Mouse (Mus musculus) hindlimb bud, embryonic 11.5 days (tissue): ENCODE measurements around the gene Rec8.

Experiments
- DNase-seq: peaks from one replicate; pipeline ENCODE4 v3.0.0-alpha.2; 2012; ENCODE audit warnings: low read depth, low spot score; ENCODE audit errors: extremely low spot score

The Rec8 gene

DNA sequence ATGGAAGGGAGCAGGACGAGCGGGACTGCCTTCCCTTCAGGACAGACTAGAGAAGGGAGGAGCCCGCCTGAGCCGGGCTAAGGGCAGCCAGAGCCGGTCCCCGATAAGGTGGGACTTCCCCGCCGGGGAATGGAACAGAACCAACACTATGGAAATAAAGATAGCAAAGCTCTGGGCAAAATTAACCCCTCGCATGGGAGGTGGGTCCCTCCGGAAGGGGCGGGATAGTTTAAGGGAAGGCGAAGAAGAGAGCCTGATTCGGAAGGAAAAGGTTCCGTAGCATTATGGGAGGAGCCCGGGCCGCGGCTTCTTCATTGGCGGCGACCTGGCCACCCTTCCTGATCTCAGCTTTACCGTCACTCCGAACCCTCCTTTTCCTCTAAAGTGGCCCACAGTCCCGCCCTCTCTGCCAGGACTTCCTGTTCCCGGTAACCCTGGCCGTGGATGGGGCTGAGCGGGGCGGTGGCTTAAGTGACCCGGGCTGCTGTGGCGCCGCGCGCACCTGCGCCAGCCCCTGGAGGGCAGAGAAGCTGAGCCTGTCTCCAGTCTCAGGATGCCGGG lies 26.4 kb upstream of the Rec8 start, which contains the start of gene Rnf31:
Gene Rnf31, plus strand, starts transcription at position 378 of the 561 bp plus-strand sequence.
- peak; percentile 77 for DNase-seq

DNA sequence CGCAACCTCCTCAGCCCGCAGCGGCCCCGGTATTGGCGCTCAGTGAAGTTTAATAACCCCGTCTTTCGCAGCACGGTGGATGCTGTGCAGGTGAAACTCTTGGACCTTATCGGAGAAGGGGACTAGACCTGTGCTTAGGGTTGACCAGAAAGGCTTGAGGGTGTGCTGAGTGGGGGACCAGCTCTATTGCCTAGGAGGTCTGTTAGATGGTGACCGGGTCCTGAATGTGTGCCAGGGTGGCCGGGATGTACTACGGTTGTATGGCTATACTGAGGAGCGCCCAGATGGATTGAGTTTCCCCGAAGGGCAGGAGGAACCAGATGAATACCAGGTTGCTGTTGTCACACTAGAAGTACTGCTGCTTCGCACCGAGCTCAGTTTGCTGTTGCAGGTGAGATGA lies 25.6 kb upstream of the Rec8 start:
- DNase-seq, result no peak

DNA sequence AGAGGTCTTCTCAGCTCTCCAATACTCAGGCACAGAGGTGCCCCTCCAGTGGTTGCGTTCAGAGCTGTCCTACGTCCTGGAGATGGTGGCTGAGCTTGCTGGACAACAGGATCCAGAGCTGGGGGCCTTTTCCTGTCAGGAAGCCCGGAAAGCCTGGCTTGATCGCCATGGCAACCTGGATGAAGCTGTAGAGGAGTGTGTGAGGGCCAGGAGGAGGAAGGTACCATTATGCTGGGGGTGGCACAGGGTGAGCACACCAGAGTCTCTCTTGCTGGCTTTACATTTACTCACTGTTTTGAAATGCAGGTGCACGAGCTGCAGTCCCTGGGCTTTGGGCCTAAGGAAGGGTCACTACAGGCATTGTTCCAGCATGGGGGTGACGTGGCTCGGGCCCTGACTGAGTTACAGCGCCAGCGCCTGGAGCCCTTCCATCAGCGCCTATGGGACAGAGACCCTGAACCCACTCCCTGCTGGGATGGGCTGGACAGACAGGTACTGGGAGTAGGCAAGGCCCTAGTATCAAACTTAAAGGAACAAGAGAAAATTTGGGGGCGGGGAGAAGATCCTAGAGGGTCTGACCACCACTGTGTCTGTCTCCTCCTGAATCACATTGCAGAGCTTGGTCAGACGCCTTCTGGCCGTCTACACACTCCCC lies 21.7 kb upstream of the Rec8 start:
- no peak for DNase-seq

DNA sequence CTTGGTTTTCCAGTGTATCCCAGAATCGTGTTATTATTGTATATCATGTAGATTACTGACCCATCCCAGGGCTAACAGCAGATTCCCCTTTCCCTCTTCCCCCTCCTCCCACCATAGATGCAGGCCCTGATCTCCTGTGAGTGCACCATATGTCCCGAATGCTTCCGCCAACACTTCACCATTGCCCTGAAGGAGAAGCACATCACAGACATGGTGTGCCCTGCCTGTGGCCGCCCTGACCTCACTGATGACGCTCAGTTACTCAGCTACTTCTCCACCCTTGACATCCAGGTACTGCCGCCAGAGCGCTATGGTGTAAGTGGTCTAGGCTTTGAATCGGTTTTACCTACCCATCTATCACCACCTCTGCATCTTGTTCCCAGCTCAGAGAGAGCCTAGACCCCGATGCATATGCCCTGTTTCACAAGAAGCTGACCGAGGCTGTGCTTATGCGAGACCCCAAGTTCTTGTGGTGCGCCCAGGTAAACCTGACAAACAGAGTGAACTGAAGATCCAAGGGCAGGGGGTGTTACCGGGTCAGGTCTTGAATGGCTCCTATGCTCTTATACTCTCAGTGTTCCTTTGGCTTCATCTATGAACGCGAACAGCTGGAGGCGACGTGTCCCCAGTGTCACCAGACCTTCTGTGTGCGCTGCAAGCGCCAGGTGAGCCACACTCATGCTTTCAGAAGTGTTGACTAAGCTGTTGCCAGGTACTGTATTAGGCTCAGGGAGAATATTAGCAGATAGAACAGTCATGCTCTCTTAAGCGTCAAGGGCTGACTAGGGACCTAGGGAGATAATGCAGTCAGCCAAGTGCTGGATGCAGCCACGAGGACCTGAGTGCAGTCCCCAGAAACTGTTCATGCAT lies 19.1 kb upstream of the Rec8 start:
- no peak for DNase-seq

DNA sequence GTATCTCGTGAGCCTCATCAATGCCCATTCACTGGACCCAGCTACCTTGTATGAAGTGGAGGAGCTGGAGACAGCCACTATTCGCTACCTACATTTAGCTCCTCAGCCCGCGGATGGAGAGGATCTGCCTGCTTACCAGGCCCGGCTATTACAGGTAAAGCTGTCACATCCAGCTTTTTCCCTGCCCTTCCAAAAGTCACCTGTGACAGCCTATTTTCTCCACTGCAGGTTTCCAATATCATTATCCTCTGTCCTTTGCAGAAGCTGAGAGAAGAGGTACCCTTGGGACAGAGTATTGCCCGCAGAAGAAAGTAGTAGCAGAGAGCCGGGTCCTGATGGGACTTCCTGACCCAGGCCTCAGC lies 14.6 kb upstream of the Rec8 start, which contains the start of gene Irf9:
Gene Irf9, plus strand, starts transcription at position 301 of the 362 bp plus-strand sequence.
- DNase-seq, result no peak

DNA sequence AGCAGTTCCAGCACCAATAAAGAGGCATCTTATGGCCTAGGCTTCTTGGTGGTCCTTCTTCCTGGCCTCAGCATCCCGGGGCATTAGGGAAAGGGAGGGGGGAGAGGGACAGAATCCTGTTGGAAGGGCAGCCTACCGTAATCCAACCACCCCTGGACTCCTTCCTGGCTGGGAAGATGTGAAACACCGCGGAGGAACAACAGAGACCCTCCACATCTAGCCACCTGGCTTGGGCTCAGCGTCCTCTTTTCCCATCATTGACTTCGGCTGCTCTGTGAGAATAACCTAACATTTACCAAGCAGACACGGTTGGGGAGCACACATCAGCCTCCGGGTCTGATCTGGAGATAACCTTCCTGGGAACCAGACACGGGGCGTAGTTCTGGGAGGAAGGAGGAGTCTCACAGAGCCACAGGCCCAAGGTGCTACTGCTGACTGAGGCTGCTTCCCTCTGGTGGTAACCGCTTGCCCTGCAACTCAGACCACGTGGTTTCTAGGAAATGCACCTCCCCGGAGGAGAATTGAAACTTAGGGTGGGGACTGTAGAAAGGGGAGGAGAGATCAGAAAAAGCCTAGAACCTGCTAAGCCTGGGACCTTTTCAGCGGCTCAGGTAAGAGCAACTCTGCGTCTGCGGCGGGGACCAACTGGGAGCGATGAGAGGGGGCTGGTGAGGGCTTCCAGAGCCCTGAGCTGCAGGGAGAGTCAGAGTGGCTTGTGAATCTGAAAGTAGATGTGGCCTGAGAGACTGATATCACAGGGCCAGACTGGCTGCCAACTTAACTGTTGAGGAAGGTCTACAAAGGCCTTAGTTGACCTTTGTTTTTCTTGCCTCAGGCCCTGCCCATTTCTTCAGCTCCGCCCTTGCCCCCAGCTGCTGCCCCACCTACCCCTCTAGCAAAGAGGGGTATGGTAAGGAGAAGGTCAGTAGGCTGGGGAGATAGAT lies 13.9 kb upstream of the Rec8 start:
- peak; percentile 52 for DNase-seq

DNA sequence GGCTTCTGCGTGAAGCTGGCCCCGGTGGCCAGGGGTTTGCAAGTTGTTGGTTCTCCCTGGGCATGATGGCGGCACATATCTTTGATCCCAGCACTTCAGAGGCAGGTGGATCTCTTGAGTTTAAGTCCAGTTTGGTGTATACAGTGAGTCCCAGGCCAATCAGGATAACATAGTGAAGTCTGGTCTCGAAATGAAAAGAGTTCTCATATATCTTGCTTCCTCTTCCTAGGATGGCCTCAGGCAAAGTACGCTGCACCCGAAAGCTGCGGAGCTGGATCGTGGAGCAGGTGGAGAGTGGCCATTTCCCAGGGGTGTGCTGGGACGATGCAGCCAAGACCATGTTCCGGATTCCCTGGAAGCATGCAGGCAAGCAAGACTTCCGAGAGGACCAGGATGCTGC lies 13.0 kb upstream of the Rec8 start:
- DNase-seq, result no peak

DNA sequence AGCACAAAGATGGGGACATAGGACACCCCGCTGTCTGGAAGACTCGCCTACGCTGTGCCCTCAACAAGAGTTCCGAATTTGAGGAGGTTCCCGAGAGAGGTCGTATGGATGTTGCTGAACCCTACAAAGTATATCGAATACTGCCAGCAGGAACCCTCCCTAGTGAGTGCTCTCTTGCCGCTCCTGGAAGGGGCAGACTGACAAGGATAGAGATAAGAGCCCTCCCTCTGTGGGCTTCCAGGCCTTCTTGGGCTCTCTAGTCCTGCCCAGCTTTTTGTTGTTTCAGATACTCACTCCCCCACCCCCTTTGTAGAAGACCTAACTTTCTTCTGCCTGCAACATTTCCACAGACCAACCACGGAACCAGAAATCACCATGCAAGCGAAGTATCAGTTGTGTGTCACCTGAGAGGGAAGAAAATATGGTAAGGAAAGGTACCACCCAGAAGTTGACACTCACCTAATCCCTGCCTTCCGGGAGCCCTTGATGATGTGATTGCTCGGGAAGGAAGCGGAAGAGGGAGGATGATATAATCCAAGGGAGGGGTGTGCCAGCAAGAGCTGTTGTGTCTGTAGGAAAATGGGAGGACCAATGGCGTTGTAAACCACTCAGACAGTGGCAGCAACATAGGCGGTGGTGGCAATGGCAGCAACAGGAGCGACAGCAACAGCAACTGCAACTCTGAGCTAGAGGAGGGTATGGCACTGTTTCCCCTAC lies 11.9 kb upstream of the Rec8 start:
- DNase-seq, result no peak

DNA sequence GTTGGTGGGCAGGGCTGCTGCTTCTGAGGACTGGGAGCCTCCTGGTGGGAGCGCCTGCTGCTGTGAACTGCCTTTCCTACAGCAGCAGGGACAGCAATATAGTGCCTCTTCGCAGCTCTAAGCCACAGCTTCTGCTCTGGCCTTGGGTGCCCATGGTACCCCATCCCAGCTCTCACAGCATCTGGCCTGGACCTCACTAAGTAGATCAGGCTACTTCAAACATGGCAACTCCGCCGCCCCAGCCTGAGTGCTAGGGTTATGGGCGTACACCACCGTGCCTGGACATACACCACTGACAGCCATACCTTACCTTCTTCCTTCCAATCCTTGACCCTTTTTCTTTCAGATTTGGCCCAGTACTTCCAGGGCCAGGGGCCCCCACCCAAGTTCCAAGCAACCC lies 9.5 kb upstream of the Rec8 start:
- no peak for DNase-seq

DNA sequence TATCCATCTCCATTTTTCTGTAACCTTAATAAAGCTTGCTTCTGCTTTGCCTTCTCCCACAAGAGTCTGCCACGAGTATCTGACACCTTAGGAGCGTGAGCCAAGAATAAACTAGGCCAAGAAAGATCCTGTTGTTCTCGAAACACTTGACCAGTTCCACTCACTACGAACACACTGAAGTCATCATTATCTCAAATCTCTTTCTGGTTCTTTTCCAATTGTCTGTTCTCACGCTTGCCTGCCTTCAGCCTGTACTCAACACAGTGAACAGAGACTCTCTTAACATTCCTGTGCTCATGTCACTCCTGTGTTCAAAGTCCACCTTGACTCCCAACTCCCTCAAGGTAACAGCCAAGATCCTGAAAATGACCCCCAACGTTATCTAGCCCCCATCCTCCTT lies 4.5 kb upstream of the Rec8 start:
- no peak for DNase-seq

DNA sequence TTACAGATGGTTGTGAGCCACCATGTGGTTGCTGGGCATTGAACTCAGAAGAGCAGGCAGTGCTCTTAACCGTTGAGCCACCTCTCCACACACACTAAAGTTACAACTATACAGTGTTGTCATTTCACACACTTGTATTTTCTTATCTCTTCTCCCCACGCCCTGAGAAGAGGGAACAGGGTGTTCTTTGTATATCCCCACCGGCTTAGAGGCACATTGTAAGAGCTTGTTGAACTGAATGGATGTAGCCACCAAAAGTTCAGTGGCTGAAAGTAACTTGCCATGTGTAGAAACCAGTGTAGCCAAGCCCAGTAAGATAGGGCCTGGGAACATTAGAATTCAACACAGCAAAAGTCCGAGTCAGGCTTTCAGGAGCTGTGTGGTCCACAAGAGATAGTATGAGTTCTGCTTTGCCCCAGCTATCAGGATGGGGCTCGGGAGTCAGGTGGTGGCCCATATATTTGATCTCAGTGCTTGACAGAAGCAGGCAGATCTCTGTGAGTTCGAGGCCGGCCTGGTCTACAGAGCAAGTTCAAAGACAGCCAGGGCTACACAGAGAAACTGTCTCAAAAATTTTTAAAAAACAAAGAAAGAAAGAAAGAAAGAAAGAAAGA lies 3.2 kb upstream of the Rec8 start:
- no peak for DNase-seq

DNA sequence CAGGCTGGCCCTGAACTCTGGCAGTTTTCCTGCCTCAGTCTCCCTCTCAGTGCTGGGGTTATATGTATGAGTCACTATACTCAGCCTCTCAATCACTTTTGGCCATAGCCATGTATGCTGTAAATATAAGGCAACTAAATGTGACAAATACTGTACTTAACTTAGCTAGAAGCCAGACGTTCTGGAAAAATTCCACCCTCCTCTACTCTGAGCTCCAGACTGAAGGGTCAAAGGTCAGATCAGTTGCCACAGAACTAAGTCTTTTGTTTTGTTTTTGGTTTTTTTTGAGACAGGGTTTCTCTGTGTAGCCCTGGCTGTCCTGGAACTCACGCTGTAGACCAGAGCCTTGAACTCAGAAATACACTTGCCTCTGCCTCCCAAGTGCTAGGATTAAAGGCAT lies 2.0 kb upstream of the Rec8 start:
- DNase-seq, result no peak

DNA sequence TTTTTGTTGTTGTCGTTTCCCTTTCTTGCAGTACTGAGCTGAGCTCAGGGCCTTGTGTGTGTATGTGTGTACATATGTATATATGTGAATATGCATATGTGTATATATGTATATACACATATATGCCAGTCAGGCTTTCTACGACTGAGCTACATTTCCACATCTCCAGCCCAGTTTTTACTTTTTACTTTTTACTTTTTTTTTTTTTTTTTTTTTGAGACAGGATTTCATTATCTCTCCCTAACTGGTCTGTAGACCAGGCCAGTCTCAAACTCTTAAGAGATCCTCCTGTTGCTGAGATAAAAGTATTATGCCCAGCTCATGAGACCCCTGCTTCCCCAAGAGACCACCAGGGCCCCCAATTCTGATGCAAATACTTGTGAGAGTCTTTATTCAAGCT lies 993 bp upstream of the Rec8 start:
- DNase-seq, result no peak

DNA sequence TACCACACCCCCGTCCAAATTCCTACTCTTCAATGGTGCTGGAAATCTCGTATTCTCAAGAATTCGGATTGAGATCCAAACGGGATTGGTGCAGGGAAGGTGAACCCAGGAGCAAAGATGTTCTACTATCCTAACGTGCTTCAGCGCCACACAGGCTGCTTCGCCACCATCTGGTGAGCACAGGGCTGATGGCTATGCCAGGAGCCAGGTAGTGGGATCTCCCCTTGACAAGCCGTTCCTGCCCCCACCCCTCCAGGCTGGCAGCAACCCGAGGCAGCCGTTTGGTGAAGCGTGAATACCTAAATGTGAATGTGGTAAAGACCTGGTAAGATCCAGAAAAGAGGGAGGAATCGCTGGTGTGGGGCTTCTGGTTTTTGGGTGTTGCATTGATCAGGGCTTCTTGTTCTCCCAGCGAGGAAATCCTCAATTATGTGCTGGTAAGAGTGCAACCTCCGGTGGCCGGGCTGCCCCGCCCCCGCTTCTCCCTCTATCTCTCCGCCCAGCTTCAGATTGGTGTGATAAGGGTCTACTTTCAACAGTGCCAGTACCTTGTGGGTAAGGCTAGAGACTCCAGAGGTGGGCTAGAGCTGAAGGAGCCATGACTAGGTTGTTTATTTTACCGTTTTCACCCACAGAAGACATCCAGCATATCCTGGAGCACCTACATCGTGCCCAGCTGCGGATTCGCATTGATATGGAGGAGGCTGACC lies 804 bp downstream of the Rec8 start:
- DNase-seq, result no peak

DNA sequence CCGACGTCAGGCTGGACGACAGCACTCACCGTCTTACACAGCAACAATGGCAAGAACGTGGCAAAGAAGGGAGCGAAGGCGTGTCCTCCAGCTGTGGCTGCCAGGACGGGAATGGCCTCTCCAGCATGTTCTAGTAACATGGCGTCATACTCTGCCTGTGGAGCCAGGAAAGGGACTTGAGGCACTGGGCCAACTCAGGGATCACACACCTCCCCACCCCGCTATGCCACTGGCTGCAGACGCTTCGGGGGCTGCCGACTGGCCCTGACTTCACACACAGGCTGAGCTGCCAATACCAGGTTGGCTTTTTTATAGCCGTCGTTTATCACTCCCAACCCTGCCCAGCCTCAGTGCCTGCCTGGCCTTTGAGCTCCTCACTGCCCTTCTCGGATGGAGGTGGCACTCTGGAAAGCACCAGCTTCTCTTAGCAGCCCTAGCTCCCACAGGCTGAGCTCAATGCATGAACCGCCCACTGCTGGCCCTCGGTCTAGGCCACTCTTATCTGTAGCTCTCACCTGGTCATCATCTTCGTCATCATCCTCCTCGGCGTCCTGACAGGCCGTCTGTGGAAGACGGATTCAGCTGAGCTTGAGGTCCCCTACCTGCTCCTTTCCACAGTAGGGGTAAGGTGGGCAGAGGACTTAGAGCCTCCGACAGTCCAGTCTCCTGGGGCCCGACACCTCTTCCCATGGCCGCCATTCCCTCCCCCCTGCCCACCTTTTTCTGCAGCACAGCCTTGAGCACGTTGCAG lies 10.4 kb downstream of the Rec8 start:
- no peak for DNase-seq

DNA sequence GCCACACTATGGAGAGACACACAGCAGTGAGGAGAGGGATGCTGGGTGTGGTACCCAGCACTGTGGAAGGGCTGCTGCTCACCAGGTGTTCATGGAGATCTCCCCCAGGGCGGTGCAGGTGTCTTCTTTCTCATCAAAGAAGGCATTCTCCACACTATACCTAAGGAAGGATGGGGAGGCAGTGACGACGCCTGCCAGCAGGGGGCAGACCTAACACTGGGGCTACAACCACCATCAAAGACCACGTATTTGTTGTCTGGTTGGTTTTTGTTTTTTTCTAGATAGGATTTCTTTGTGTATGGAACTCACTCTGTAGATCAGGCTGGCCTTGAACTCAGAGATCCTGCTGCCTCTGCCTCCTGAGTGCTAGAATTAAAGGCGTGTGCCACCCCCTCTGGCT lies 11.5 kb downstream of the Rec8 start:
- DNase-seq, result no peak

DNA sequence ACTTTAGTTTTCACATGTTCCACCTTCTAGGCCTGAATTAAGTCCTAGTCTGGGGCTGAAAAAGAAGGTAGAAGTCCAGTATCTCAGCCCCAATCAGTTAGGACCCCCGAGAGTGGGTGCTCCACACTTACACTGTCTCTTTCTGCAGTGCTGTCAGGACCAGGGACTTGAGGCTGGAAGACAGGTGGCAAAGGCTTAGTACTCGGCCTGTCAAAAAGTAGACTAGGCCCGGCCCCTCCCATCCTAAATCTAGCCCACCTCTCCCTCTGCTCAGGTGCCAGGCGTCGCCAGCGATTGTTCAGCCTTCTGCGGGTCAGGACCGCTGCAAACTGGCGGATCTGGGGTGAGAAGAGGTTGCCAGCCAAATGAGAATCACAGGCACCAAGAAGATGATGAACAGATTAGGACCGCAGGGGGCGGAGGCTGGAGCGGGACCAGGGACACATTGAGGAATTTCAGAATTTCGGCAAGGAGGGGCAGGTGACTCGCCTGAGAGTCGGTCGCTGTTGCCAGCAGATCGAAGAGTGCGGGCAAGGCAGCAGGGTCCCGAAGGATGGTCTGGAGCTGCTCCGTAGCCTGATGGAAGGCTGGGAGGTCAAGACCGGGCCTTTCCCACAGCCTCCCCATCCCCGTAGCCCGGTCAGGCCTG lies 17.2 kb downstream of the Rec8 start:
- no peak for DNase-seq

DNA sequence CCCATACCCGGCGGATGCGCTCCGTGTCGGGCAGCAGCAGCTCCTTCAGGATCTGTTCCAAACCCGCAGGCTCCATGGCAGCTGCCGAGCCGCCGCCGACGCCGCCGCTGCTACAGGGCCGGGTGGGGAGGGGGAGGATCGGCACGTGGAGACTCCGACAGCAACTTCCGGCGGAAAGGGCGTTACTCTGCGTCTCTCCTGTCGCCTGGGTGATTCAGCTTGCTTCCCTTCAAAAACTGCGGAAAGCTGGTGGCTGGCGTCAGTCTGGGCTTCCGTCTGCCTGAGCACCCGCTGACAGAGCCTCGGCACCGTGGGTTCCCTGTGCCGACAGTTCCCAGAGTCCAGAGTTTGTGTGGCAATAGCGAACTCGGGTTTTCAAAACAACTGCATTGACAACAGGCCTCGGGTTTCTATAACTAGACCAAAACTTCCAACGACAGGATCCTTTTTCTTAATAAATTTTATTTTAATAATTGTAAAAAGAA lies 17.7 kb downstream of the Rec8 start, which contains the start of gene Ipo4:
Gene Ipo4, minus strand, starts transcription at position 435 of the 485 bp plus-strand sequence.
- peak; percentile 57 for DNase-seq
